Mouse (Mus musculus) MEL (cell line): ENCODE measurements around the gene Fblim1.
"Not testable (repeated sequence)": the region's sequence is repeated elsewhere in the genome, so short reads cannot be mapped to it uniquely, and the experiment has no call there.

Source experiments
- CHD1 ChIP-seq: IDR thresholded peaks from 2 replicates; pipeline ENCODE4 v1.6.1; 2012; ENCODE audit warnings: low read depth, mild to moderate bottlenecking, inconsistent platforms, low read length, improper control_type of control experiment
- CTCF ChIP-seq, 3 experiments: IDR thresholded peaks in 2 of 3; conservative IDR thresholded peaks in 1 of 3; 2 replicates each; pipeline ENCODE4 v1.5.1; 2011 to 2012; ENCODE audit warnings: low read length in 3 of 3, low read depth in 2 of 3, mild to moderate bottlenecking in 2 of 3, improper control_type of control experiment in 1 of 3, inconsistent platforms in 1 of 3, mixed read lengths in 1 of 3, moderate library complexity in 1 of 3; ENCODE audit not compliant: control insufficient read depth in 1 of 3, insufficient read depth in 1 of 3, poor library complexity in 1 of 3, severe bottlenecking in 1 of 3
- EP300 ChIP-seq, 2 experiments: IDR thresholded peaks; 2 replicates each; pipeline ENCODE4 v1.6.1; 2011; ENCODE audit warnings: improper control_type of control experiment in 2 of 2, low read length in 2 of 2, low read depth in 1 of 2, mild to moderate bottlenecking in 1 of 2
- GABPA ChIP-seq: IDR thresholded peaks from 2 replicates; pipeline ENCODE4 v1.6.1; 2012; ENCODE audit warnings: low read depth, mild to moderate bottlenecking, inconsistent platforms, low read length, improper control_type of control experiment, moderate library complexity
- GATA1 ChIP-seq: IDR thresholded peaks from 2 replicates; pipeline ENCODE4 v1.6.1; 2011; ENCODE audit warnings: low read depth, low read length, improper control_type of control experiment
- KAT2A ChIP-seq: conservative IDR thresholded peaks from 2 replicates; pipeline ENCODE4 v1.6.1; 2012; ENCODE audit warnings: low read depth, low read length, improper control_type of control experiment, inconsistent platforms
- MAX ChIP-seq: IDR thresholded peaks from 2 replicates; pipeline ENCODE4 v1.6.1; 2011; ENCODE audit warnings: low read length, improper control_type of control experiment
- MEF2A ChIP-seq: IDR thresholded peaks from 2 replicates; pipeline ENCODE4 v1.6.1; 2014; ENCODE audit warnings: low read depth, mild to moderate bottlenecking, inconsistent platforms, low read length, improper control_type of control experiment; ENCODE audit not compliant: poor library complexity, insufficient replicate concordance, severe bottlenecking; ENCODE audit errors: extremely low read depth
- NELFE ChIP-seq: IDR thresholded peaks from 2 replicates; pipeline ENCODE4 v1.6.1; 2011; ENCODE audit warnings: low read depth, low read length, improper control_type of control experiment
- POLR2A ChIP-seq, 2 experiments: IDR thresholded peaks; 2 replicates each; pipeline ENCODE4 v1.6.1; 2011 to 2012; ENCODE audit warnings: low read length in 2 of 2, mild to moderate bottlenecking in 2 of 2, control low read depth in 1 of 2, improper control_type of control experiment in 1 of 2, low read depth in 1 of 2, moderate library complexity in 1 of 2; ENCODE audit not compliant: control insufficient read depth in 1 of 2, insufficient read depth in 1 of 2, poor library complexity in 1 of 2
- POLR2AphosphoS2 ChIP-seq: IDR thresholded peaks from 2 replicates; pipeline ENCODE4 v1.6.1; 2011; ENCODE audit warnings: low read length, improper control_type of control experiment
- RAD21 ChIP-seq: IDR thresholded peaks from 2 replicates; pipeline ENCODE4 v1.6.1; 2011; ENCODE audit warnings: mild to moderate bottlenecking, low read depth, low read length, improper control_type of control experiment
- TCF12 ChIP-seq: IDR thresholded peaks from 2 replicates; pipeline ENCODE4 v1.6.1; 2014; ENCODE audit warnings: low read depth, mild to moderate bottlenecking, inconsistent platforms, low read length, improper control_type of control experiment, moderate library complexity
- USF1 ChIP-seq: IDR thresholded peaks from 2 replicates; pipeline ENCODE4 v1.6.1; 2014; ENCODE audit warnings: low read depth, mild to moderate bottlenecking, inconsistent platforms, low read length, improper control_type of control experiment, moderate library complexity

DNA sequence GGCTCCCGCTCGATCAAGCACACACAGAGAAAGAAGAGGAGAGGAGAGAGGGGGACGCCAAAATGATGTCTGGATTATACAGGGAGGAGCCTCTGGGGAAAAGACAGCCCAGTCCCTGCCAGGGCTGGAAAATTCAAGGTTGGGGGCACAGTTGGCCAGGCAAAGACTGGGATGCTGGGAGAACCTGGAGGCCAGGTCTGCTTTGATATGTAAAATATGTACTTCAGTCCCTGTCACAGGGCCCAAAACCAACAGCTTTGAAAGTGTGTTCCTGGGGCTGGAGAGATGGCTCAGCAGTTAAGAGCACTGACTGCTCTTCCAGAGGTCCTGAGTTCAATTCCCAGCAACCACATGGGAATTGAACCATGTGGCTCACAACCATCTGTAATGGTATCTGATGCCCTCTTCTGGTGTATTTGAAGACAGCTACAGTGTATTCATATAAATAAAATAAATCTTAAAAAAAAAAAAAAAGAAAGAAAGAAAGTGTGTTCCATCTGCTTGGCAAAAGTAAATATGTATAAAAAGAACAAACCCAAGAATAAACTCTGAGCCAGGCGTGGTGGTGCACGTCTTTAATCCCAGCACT is 44.5 kb downstream of the Fblim1 start:
- not testable (repeated sequence) for TF ChIP-seq POLR2A (IDR thresholded peaks at IDR 0.05; ENCODE audit: control insufficient read depth in 1 of 2, insufficient read depth in 1 of 2, low read depth in 1 of 2, low read length in 2 of 2, poor library complexity in 1 of 2); GATA1; CHD1; GABPA; TCF12; MEF2A; POLR2AphosphoS2; NELFE; KAT2A; USF1; EP300 (IDR thresholded peaks at IDR 0.05; ENCODE audit: low read depth in 1 of 2, low read length in 2 of 2)
- TF ChIP-seq MAX (peak; percentile 44; the same call in 1 of the 2 replicates), CTCF (IDR thresholded peaks at IDR 0.05 in 2 of 3, conservative IDR thresholded peaks at IDR 0.05 in 1 of 3; ENCODE audit: control insufficient read depth in 1 of 3, insufficient read depth in 1 of 3, low read depth in 2 of 3, low read length in 3 of 3, poor library complexity in 1 of 3, severe bottlenecking in 1 of 3) (peak in 1 of 3 experiments; percentile 25; a peak in 1 of 6 replicates), RAD21 (peak; percentile 30)
